Mouse (Mus musculus) heart, embryonic 11.5 days (tissue): Measurements from ENCODE around the gene F2rl2. TPM values are rescaled to one million over a fixed set of nuclear protein-coding genes. Genes with fewer than 3 reads are reported as not detected.

Experiments used
- ATAC-seq: fragments of 200-750 bp; cut with Nextera tagmentation; replicated peaks from 2 replicates; pipeline ENCODE4 v1.8.0; 2017; ENCODE audit warnings: moderate library complexity; ENCODE audit not compliant: insufficient number of reproducible peaks, low FRiP score, low TSS enrichment
- H3K27ac ChIP-seq: fragments of 300-500 bp; sonication (generic); 2 replicates; pipeline ENCODE4 v1.5.1; 2014; ENCODE audit warnings: mild to moderate bottlenecking, low read depth, low read length
- H3K27me3 ChIP-seq: fragments of 300-500 bp; sonication (generic); 2 replicates; pipeline ENCODE4 v1.6.1; 2014; ENCODE audit warnings: mild to moderate bottlenecking, low read length, mixed read lengths; ENCODE audit not compliant: control insufficient read depth, insufficient read depth
- H3K36me3 ChIP-seq: fragments of 300-500 bp; sonication (generic); 2 replicates; pipeline ENCODE4 v1.6.1; 2014; ENCODE audit warnings: mild to moderate bottlenecking, low read length, moderate library complexity, mixed read lengths; ENCODE audit not compliant: control insufficient read depth, insufficient read depth
- H3K4me1 ChIP-seq: fragments of 300-500 bp; sonication (generic); 2 replicates; pipeline ENCODE4 v1.6.1; 2014; ENCODE audit warnings: low read length; ENCODE audit not compliant: control insufficient read depth, insufficient read depth
- H3K4me2 ChIP-seq: fragments of 300-500 bp; sonication (generic); 2 replicates; pipeline ENCODE4 v1.6.1; 2014; ENCODE audit warnings: mild to moderate bottlenecking, moderate library complexity
- H3K4me3 ChIP-seq: fragments of 300-500 bp; sonication (generic); 2 replicates; pipeline ENCODE4 v1.5.1; 2014; ENCODE audit warnings: low read depth, low read length
- H3K9ac ChIP-seq: fragments of 300-500 bp; sonication (generic); 2 replicates; pipeline ENCODE4 v1.6.1; 2014; ENCODE audit warnings: mild to moderate bottlenecking, low read depth, low read length, moderate library complexity
- H3K9me3 ChIP-seq: fragments of 300-500 bp; sonication (generic); replicated peaks from 2 replicates; pipeline ENCODE4 v1.6.1; 2016; ENCODE audit warnings: low read length; ENCODE audit not compliant: control insufficient read depth
- WGBS: fragments of 180-500 bp; shearing (Covaris S2); extraction: QIAGEN DNeasy Blood & Tissue Kit; methylation state at CpG from one replicate; pipeline ENCODE4 v1.1.7; 2014; ENCODE audit not compliant: insufficient replicate concordance; 5-methylcytosine and 5-hydroxymethylcytosine counted together
- polyA plus RNA-seq: library from polyadenylated mRNA; unstranded; fragments of >200 nt; fragmentation: Nextera tagmentation; extraction: Ambion mirVana; gene quantifications from 2 replicates; pipeline ENCODE4 v1.2.1, GENCODE M21; 2014

F2rl2 gene
- polyA plus RNA-seq, 1 experiment from 2014 or later: 4.0 TPM

- Histone ChIP-seq H3K4me2 (no peak overlapping the region), H3K27ac (no peak overlapping the region), H3K27me3 (no peaks in the 10 kb centered on the region), H3K4me3 (no peak overlapping the region), H3K9ac (no peak overlapping the region), H3K9me3 (no peaks in the 10 kb centered on the region), H3K36me3 (peaks cover 2% of the 10 kb centered on the region; the same call in 1 of the 2 replicates), H3K4me1 (0 out of 2 replicates have a peak, but pooled peaks cover 2% of the 10 kb centered on the region)
- 88% methylated on average over 4 of the region's 4 CpGs for WGBS
- no peak for ATAC-seq
Observed at GRCm38 (mm10) chr13:95663834-95664233, 32.8 kb upstream of the F2rl2 start.

- WGBS: 89% methylated on average over 13 of the region's 13 CpGs
- no peaks in the 10 kb centered on the region for H3K9me3 ChIP-seq
- H3K27ac ChIP-seq: no peak overlapping the region
- no peak overlapping the region for H3K4me3 ChIP-seq
- no peaks in the 10 kb centered on the region for H3K27me3 ChIP-seq
- H3K36me3 ChIP-seq: peaks cover 2% of the 10 kb centered on the region; the same call in 1 of the 2 replicates
- H3K4me2 ChIP-seq: no peak overlapping the region
- H3K4me1 ChIP-seq: 0 out of 2 replicates have a peak, but pooled peaks cover 2% of the 10 kb centered on the region
- no peak for ATAC-seq
- H3K9ac ChIP-seq: no peak overlapping the region
Observed at GRCm38 (mm10) chr13:95665644-95666356, 30.9 kb upstream of the F2rl2 start.

- H3K9me3 ChIP-seq: no peaks in the 10 kb centered on the region
- no peak overlapping the region for H3K9ac ChIP-seq
- ATAC-seq: no peak
- H3K36me3 ChIP-seq: peaks cover 2% of the 10 kb centered on the region; the same call in 1 of the 2 replicates
- H3K4me2 ChIP-seq: 0 out of 2 replicates have a peak overlapping the region, but pooled peaks have one; percentile 15
- no peak overlapping the region for H3K4me3 ChIP-seq
- 0 out of 2 replicates have a peak, but pooled peaks cover 8% of the 10 kb centered on the region for H3K4me1 ChIP-seq
- H3K27ac ChIP-seq: no peak overlapping the region
- 16% methylated on average over 3 of the region's 7 CpGs for WGBS
- H3K27me3 ChIP-seq: no peaks in the 10 kb centered on the region
Observed at GRCm38 (mm10) chr13:95667260-95667659, 29.4 kb upstream of the F2rl2 start.

GRCm38 (mm10) chr13:95670534-95670933, 26.1 kb upstream of the F2rl2 start:
- Histone ChIP-seq H3K36me3 (no peaks in the 10 kb centered on the region), H3K9me3 (no peaks in the 10 kb centered on the region), H3K27me3 (no peaks in the 10 kb centered on the region), H3K4me3 (peak overlapping the region; percentile 18; the same call in 1 of the 2 replicates), H3K4me2 (peak overlapping the region; percentile 35; the same call in 1 of the 2 replicates), H3K9ac (no peak overlapping the region), H3K4me1 (0 out of 2 replicates have a peak, but pooled peaks cover 8% of the 10 kb centered on the region), H3K27ac (peak overlapping the region; percentile 81)
- WGBS: 67% methylated on average over 5 of the region's 5 CpGs
- no peak for ATAC-seq

- H3K9ac ChIP-seq: no peak overlapping the region
- WGBS: 31% methylated on average over 9 of the region's 9 CpGs
- no peaks in the 10 kb centered on the region for H3K9me3 ChIP-seq
- H3K4me3 ChIP-seq: peak overlapping the region; percentile 18; the same call in 1 of the 2 replicates
- peak overlapping the region; percentile 81 for H3K27ac ChIP-seq
- H3K4me2 ChIP-seq: peak overlapping the region; percentile 35; the same call in 1 of the 2 replicates
- peak; percentile 92 for ATAC-seq
- 0 out of 2 replicates have a peak, but pooled peaks cover 8% of the 10 kb centered on the region for H3K4me1 ChIP-seq
- H3K27me3 ChIP-seq: no peaks in the 10 kb centered on the region
- H3K36me3 ChIP-seq: no peaks in the 10 kb centered on the region
Observed at GRCm38 (mm10) chr13:95671108-95671897, 25.4 kb upstream of the F2rl2 start.

- Histone ChIP-seq H3K4me2 (peak overlapping the region; percentile 17; the same call in 1 of the 2 replicates), H3K27ac (peak overlapping the region; percentile 81), H3K9me3 (no peaks in the 10 kb centered on the region), H3K4me3 (no peak overlapping the region), H3K9ac (peak overlapping the region; percentile 24; the same call in 1 of the 2 replicates), H3K36me3 (no peaks in the 10 kb centered on the region), H3K4me1 (0 out of 2 replicates have a peak, but pooled peaks cover 6% of the 10 kb centered on the region), H3K27me3 (no peaks in the 10 kb centered on the region)
- 55% methylated on average over 7 of the region's 7 CpGs for WGBS
- ATAC-seq: no peak
Observed at GRCm38 (mm10) chr13:95672372-95672771, 24.3 kb upstream of the F2rl2 start.

GRCm38 (mm10) chr13:95679078-95679477, 17.6 kb upstream of the F2rl2 start:
- no peaks in the 10 kb centered on the region for H3K9me3 ChIP-seq
- peak overlapping the region; percentile 25; the same call in 1 of the 2 replicates for H3K27ac ChIP-seq
- no peak overlapping the region for H3K4me3 ChIP-seq
- H3K4me2 ChIP-seq: no peak overlapping the region
- H3K36me3 ChIP-seq: no peaks in the 10 kb centered on the region
- ATAC-seq: no peak
- no peaks in the 10 kb centered on the region; the same call in 1 of the 2 replicates for H3K4me1 ChIP-seq
- no peak overlapping the region for H3K9ac ChIP-seq
- H3K27me3 ChIP-seq: no peaks in the 10 kb centered on the region
- 70% methylated on average over 5 of the region's 5 CpGs for WGBS

- H3K27me3 ChIP-seq: no peaks in the 10 kb centered on the region
- 43% methylated on average over 4 of the region's 4 CpGs for WGBS
Observed at GRCm38 (mm10) chr13:95679491-95679941, 17.1 kb upstream of the F2rl2 start.

More at GRCm38 (mm10) chr13:95679491-95679941, 17.1 kb upstream of the F2rl2 start:
- no peak overlapping the region for H3K9ac ChIP-seq
- peak; percentile 84 for ATAC-seq
- no peaks in the 10 kb centered on the region; the same call in 1 of the 2 replicates for H3K4me1 ChIP-seq
- H3K4me2 ChIP-seq: no peak overlapping the region
- H3K9me3 ChIP-seq: no peaks in the 10 kb centered on the region
- H3K4me3 ChIP-seq: no peak overlapping the region
- H3K36me3 ChIP-seq: no peaks in the 10 kb centered on the region
- H3K27ac ChIP-seq: peak overlapping the region; percentile 73; the same call in 1 of the 2 replicates
